Mouse (Mus musculus) MEL (cell line): ENCODE measurements around the gene Dmpk. TPM values are rescaled to one million over a fixed set of nuclear protein-coding genes. Genes with fewer than 3 reads are reported as not detected.

Experiments
- DNase-seq: peaks from one replicate; pipeline ENCODE4 v3.0.0; 2011; ENCODE audit warnings: low read depth, low spot score
- H3K27ac ChIP-seq: 2 replicates; pipeline ENCODE4 v1.5.1; 2012; ENCODE audit warnings: low read depth, mild to moderate bottlenecking, control low read depth, low read length, moderate library complexity; ENCODE audit not compliant: control insufficient read depth
- H3K27me3 ChIP-seq, 2 experiments: fragments of 150-350 bp in 1 of 2; sonication (generic) in 1 of 2; 2 replicates each; pipeline ENCODE4 v1.6.1; 2012; ENCODE audit warnings: low read length in 2 of 2, mild to moderate bottlenecking in 2 of 2, improper control_type of control experiment in 1 of 2, moderate library complexity in 1 of 2; ENCODE audit not compliant: insufficient read depth in 2 of 2, control insufficient read depth in 1 of 2
- H3K36me3 ChIP-seq, 2 experiments: 2 replicates each; pipeline ENCODE4 v1.6.1; 2012 to 2014; ENCODE audit warnings: low read length in 2 of 2, improper control_type of control experiment in 1 of 2, inconsistent platforms in 1 of 2, mild to moderate bottlenecking in 1 of 2; ENCODE audit not compliant: insufficient read depth in 2 of 2, control insufficient read depth in 1 of 2
- H3K4me1 ChIP-seq, 2 experiments: fragments of 150-350 bp in 1 of 2; sonication (generic) in 1 of 2; 2 replicates each; pipeline ENCODE4 v1.6.1; 2012; ENCODE audit warnings: low read length in 2 of 2, improper control_type of control experiment in 1 of 2, mild to moderate bottlenecking in 1 of 2; ENCODE audit not compliant: insufficient read depth in 2 of 2, control insufficient read depth in 1 of 2
- H3K4me3 ChIP-seq, 2 experiments: fragments of 150-350 bp in 1 of 2; sonication (generic) in 1 of 2; 2 replicates each; pipeline ENCODE4 v1.5.1; 2012; ENCODE audit warnings: low read depth in 2 of 2, low read length in 2 of 2, mild to moderate bottlenecking in 2 of 2, moderate library complexity in 2 of 2, control low read depth in 1 of 2, improper control_type of control experiment in 1 of 2; ENCODE audit not compliant: control insufficient read depth in 1 of 2, insufficient read depth in 1 of 2
- H3K79me2 ChIP-seq: 2 replicates; pipeline ENCODE4 v1.6.1; 2012; ENCODE audit warnings: mild to moderate bottlenecking, low read length, moderate library complexity; ENCODE audit not compliant: control insufficient read depth, poor library complexity, insufficient read depth
- H3K9ac ChIP-seq: 2 replicates; pipeline ENCODE4 v1.6.1; 2012; ENCODE audit warnings: low read depth, mild to moderate bottlenecking, control low read depth, low read length, moderate library complexity; ENCODE audit not compliant: control insufficient read depth, poor library complexity, severe bottlenecking
- H3K9me3 ChIP-seq: fragments of 150-350 bp; sonication (generic); replicated peaks from 2 replicates; pipeline ENCODE4 v1.6.1; 2012; ENCODE audit warnings: mild to moderate bottlenecking, low read length, improper control_type of control experiment, moderate library complexity; ENCODE audit not compliant: insufficient read depth
- BHLHE40 ChIP-seq: IDR thresholded peaks from 2 replicates; pipeline ENCODE4 v1.6.1; 2012; ENCODE audit warnings: low read depth, mild to moderate bottlenecking, inconsistent platforms, low read length, improper control_type of control experiment, borderline replicate concordance
- CTCF ChIP-seq, 3 experiments: IDR thresholded peaks in 2 of 3; conservative IDR thresholded peaks in 1 of 3; 2 replicates each; pipeline ENCODE4 v1.5.1; 2011 to 2012; ENCODE audit warnings: low read length in 3 of 3, low read depth in 2 of 3, mild to moderate bottlenecking in 2 of 3, improper control_type of control experiment in 1 of 3, inconsistent platforms in 1 of 3, mixed read lengths in 1 of 3, moderate library complexity in 1 of 3; ENCODE audit not compliant: control insufficient read depth in 1 of 3, insufficient read depth in 1 of 3, poor library complexity in 1 of 3, severe bottlenecking in 1 of 3
- E2F4 ChIP-seq: IDR thresholded peaks from 2 replicates; pipeline ENCODE4 v1.6.1; 2011; ENCODE audit warnings: low read depth, low read length, improper control_type of control experiment, borderline replicate concordance
- GATA1 ChIP-seq: IDR thresholded peaks from 2 replicates; pipeline ENCODE4 v1.6.1; 2011; ENCODE audit warnings: low read depth, low read length, improper control_type of control experiment
- MAFK ChIP-seq: IDR thresholded peaks from 2 replicates; pipeline ENCODE4 v1.6.1; 2011; ENCODE audit warnings: low read depth, mild to moderate bottlenecking, low read length, improper control_type of control experiment, borderline replicate concordance
- MAX ChIP-seq: IDR thresholded peaks from 2 replicates; pipeline ENCODE4 v1.6.1; 2011; ENCODE audit warnings: low read length, improper control_type of control experiment
- MAZ ChIP-seq: IDR thresholded peaks from 2 replicates; pipeline ENCODE4 v1.6.1; 2012; ENCODE audit warnings: low read depth, mild to moderate bottlenecking, inconsistent platforms, low read length, improper control_type of control experiment
- MYB ChIP-seq: IDR thresholded peaks from 2 replicates; pipeline ENCODE4 v1.6.1; 2011; ENCODE audit warnings: mild to moderate bottlenecking, low read depth, low read length, improper control_type of control experiment
- MYC ChIP-seq: IDR thresholded peaks from 2 replicates; pipeline ENCODE4 v1.6.1; 2011; ENCODE audit warnings: low read depth, mild to moderate bottlenecking, low read length, improper control_type of control experiment, moderate library complexity
- NELFE ChIP-seq: IDR thresholded peaks from 2 replicates; pipeline ENCODE4 v1.6.1; 2011; ENCODE audit warnings: low read depth, low read length, improper control_type of control experiment
- POLR2AphosphoS2 ChIP-seq: IDR thresholded peaks from 2 replicates; pipeline ENCODE4 v1.6.1; 2011; ENCODE audit warnings: low read length, improper control_type of control experiment
- POLR2AphosphoS5 ChIP-seq: IDR thresholded peaks from 2 replicates; pipeline ENCODE4 v1.6.1; 2012; ENCODE audit warnings: low read depth, borderline replicate concordance, mild to moderate bottlenecking, inconsistent platforms, low read length, moderate library complexity, mixed read lengths
- RCOR1 ChIP-seq: IDR thresholded peaks from 2 replicates; pipeline ENCODE4 v1.6.1; 2012; ENCODE audit warnings: low read depth, mild to moderate bottlenecking, inconsistent platforms, low read length, improper control_type of control experiment
- SIN3A ChIP-seq: IDR thresholded peaks from 2 replicates; pipeline ENCODE4 v1.6.1; 2012; ENCODE audit warnings: low read length, improper control_type of control experiment, inconsistent platforms
- SMC3 ChIP-seq: IDR thresholded peaks from 2 replicates; pipeline ENCODE4 v1.6.1; 2011; ENCODE audit warnings: low read depth, low read length, improper control_type of control experiment
- TAL1 ChIP-seq: IDR thresholded peaks from 2 replicates; pipeline ENCODE4 v1.6.1; 2012; ENCODE audit warnings: mild to moderate bottlenecking, inconsistent platforms, low read length, moderate library complexity, mixed read lengths
- TCF12 ChIP-seq: IDR thresholded peaks from 2 replicates; pipeline ENCODE4 v1.6.1; 2014; ENCODE audit warnings: low read depth, mild to moderate bottlenecking, inconsistent platforms, low read length, improper control_type of control experiment, moderate library complexity
- UBTF ChIP-seq: IDR thresholded peaks from 2 replicates; pipeline ENCODE4 v1.6.1; 2012; ENCODE audit warnings: low read depth, mild to moderate bottlenecking, inconsistent platforms, low read length, improper control_type of control experiment, moderate library complexity, borderline replicate concordance; ENCODE audit not compliant: insufficient read depth
- USF2 ChIP-seq, 2 experiments: IDR thresholded peaks; 2 replicates each; pipeline ENCODE4 v1.6.1; 2011 to 2012; ENCODE audit warnings: improper control_type of control experiment in 2 of 2, low read length in 2 of 2, borderline replicate concordance in 1 of 2, inconsistent platforms in 1 of 2, low read depth in 1 of 2, mild to moderate bottlenecking in 1 of 2; ENCODE audit not compliant: insufficient read depth in 1 of 2
- ZMIZ1 ChIP-seq: IDR thresholded peaks from 2 replicates; pipeline ENCODE4 v1.6.1; 2012; ENCODE audit warnings: low read depth, mild to moderate bottlenecking, inconsistent platforms, low read length, improper control_type of control experiment, moderate library complexity
- ZNF384 ChIP-seq: IDR thresholded peaks from 2 replicates; pipeline ENCODE4 v1.6.1; 2012; ENCODE audit warnings: low read depth, mild to moderate bottlenecking, inconsistent platforms, low read length, improper control_type of control experiment
- polyA plus RNA-seq, 2 experiments: library from polyadenylated mRNA; stranded (reverse) in 1 of 2; unstranded in 1 of 2; fragments of >175 nt in 1 of 2; fragments of >200 nt in 1 of 2; gene quantifications; 2 replicates each; pipeline versions ENCODE4 v1.2.1 to v1.2.4; 2012; ENCODE audit warnings: low replicate concordance in 2 of 2, low read depth in 1 of 2; ENCODE audit not compliant: insufficient read length in 2 of 2, insufficient read depth in 1 of 2, missing spikeins in 1 of 2
- total RNA-seq: library from RNA; depleted of rRNA; stranded (reverse); fragments of 300-350 nt; gene quantifications from 2 replicates; pipeline ENCODE4 v1.2.3, GENCODE M21; 2012

Dmpk gene
- total and polyA plus RNA-seq, 3 experiments = 5.4 to 29.3 TPM; not detected in 1

DNA sequence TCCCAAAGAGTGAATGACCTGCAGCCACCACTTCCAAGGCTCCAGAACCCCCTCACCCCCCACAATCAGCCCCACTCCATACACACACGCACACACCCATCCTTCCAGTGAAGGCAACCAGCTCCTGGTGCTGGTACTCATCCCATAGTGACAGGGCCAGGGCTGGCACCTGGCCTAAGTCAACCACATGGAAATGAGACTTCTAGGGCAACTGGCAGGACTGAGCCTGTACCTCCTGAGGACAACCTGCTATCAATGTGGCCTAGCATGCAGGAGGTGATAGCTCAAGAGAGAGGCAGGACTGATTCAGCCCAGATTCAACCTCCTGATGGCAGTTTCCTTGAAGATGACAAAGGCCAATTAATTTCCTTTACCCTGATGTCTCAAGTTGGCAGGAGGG lies 16.6 kb downstream of the Dmpk start:
- Histone ChIP-seq H3K27me3 (no peaks in the 10 kb centered on the region), H3K9ac (no peak overlapping the region)
- TF ChIP-seq SIN3A (no peak), ZMIZ1 (no peak)

DNA sequence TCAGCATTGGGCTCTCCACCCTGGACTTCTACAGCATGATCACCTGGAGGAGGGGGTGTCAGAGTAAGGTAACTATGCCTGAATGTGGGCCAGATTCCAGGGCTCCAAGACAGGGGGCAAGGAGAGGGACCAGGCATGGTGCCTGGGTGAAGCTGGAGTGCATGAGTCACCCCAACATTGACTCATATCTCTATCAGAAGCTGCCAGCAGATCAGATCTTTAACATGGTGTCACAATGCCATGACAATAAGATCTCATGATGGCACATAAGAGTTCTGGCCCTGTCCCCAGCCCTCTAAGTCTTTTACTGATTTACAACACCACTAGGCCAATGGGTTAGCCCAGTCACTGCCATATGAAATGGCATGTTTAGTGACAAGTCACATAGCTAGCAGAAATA lies 20.1 kb downstream of the Dmpk start:
- H3K79me2 ChIP-seq = no peaks in the 10 kb centered on the region
- TF ChIP-seq TAL1 (no peak), MYB (no peak), MAX (no peak), CTCF (IDR thresholded peaks at IDR 0.05 in 2 of 3, conservative IDR thresholded peaks at IDR 0.05 in 1 of 3; ENCODE audit: control insufficient read depth in 1 of 3, insufficient read depth in 1 of 3, low read depth in 2 of 3, low read length in 3 of 3, poor library complexity in 1 of 3, severe bottlenecking in 1 of 3) (no peak), BHLHE40 (no peak), POLR2AphosphoS5 (no peak), UBTF (no peak), USF2 (IDR thresholded peaks at IDR 0.05; ENCODE audit: borderline replicate concordance in 1 of 2, insufficient read depth in 1 of 2, low read depth in 1 of 2, low read length in 2 of 2) (no peak), SMC3 (no peak), GATA1 (no peak), MYC (no peak), MAZ (no peak), TCF12 (no peak), E2F4 (no peak), POLR2AphosphoS2 (no peak), RCOR1 (no peak), ZNF384 (no peak), MAFK (no peak), NELFE (no peak)
- peaks cover 0 to 3% of the 10 kb centered on the region in 2 experiments; a peak in 1 of 4 replicates for H3K27me3 ChIP-seq

More for the DNA sequence above, 16.6 kb downstream of the Dmpk start:
- DNase-seq = no peak
- Histone ChIP-seq H3K4me1 (peaks cover 0 to 10% of the 10 kb centered on the region in 2 experiments; a peak in 3 of 4 replicates), H3K36me3 (no peaks in the 10 kb centered on the region), H3K79me2 (peaks cover 1% of the 10 kb centered on the region; the same call in 1 of the 2 replicates), H3K4me3 (no peak overlapping the region), H3K27ac (no peak overlapping the region), H3K9me3 (no peaks in the 10 kb centered on the region)

More for the DNA sequence above, 20.1 kb downstream of the Dmpk start:
- H3K27ac ChIP-seq = no peak overlapping the region
- H3K36me3 ChIP-seq = no peaks in the 10 kb centered on the region
- no peaks in the 10 kb centered on the region for H3K9me3 ChIP-seq
- H3K9ac ChIP-seq = no peak overlapping the region
- peaks cover 0 to 4% of the 10 kb centered on the region in 2 experiments; a peak in 1 of 4 replicates for H3K4me1 ChIP-seq
- no peak overlapping the region for H3K4me3 ChIP-seq
- no peak for DNase-seq
